Mouse (Mus musculus): ENCODE measurements around the gene Ddx46. TPM values are rescaled to one million over a fixed set of nuclear protein-coding genes. Genes with fewer than 3 reads are reported as not detected.

The Ddx46 gene
- polyA plus RNA-seq, 1 experiment from 2014 or later: 48.5 TPM

DNA sequence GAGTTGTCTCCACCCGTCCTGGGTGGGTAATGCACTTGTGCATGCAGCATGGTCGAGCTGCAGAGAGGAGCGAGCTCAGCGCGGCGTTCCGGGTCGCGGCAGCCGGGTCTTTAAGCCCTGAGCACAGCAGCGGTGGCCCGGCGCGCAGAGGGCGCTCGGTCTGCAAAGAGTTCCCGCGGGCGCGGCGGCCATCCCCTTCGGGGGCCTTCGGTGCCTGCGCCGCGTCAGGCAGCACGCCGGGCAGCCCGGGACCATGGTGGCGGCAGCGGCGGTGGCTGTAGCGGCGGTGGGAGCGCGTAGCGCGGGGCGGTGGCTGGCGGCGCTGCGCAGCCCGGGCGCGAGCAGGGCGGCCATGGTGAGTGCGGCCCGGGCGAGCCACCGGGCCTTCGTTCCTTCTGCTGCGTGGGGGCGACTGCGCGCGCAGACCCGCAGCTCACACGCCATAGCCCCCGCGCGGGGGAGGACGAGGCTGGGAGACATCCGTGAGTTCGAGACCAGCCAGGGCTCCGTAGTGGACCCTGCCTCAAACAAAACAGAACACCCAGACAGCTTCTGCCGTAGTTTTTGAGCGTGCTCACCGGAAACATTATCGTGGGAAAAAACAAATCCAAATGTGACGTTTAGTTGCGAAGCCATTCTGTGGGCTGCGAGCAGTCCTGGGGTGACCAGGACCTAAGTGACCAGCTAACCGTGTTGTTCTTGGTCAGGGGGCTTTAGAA lies 92.5 kb downstream of the Ddx46 start, which contains the start of gene Pcbd2:
Pcbd2 (plus strand) TSS at position 249 of the 719 bp plus-strand sequence.
- Histone ChIP-seq H3K9ac (ENCODE audit: low read depth, low read length) (peak within 1 kb of the TSS; percentile 83), H3K27ac (ENCODE audit: low read depth, low read length) (peak within 1 kb of the TSS; percentile 97), H3K27me3 (ENCODE audit: control insufficient read depth, insufficient read depth, low read length) (no peaks in the 10 kb centered on the region), H3K4me1 (ENCODE audit: control insufficient read depth, insufficient read depth, low read length) (no peaks in the 10 kb centered on the region), H3K36me3 (ENCODE audit: control insufficient read depth, insufficient read depth, low read length) (peaks cover 15% of the 10 kb centered on the region; the same call in 1 of the 2 replicates), H3K4me3 (ENCODE audit: low read length) (peak within 1 kb of the TSS; percentile 70), H3K9me3 (ENCODE audit: control insufficient read depth, low read length) (no peaks in the 10 kb centered on the region), H3K4me2 (replicated peaks; ENCODE audit: low read depth, low read length) (peak within 1 kb of the TSS; percentile 64)
- peak; percentile 86 for ATAC-seq (ENCODE audit: low FRiP score, low TSS enrichment)
- WGBS: under 1% methylated on average over 71 of the region's 73 CpGs

DNA sequence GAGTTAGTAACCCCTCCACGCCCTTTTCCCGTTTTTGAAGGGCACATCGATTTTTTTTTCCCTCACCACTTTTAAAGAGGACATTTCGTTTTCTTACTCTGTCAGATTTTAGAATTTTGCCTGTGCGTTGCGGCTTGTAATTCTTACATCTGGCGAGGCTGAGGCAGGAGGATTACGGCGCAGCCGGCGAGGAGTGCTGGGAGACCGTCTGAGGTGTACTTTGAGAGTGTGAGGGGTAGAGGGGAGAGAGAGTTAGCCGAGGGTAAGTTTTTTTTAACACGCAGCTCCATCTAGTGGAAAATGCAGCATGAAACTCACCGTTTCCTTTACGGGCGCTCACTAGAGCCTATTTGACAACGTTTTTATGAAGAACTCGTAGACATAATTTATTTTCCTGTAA lies 93.0 kb downstream of the Ddx46 start:
- peak overlapping the region; percentile 97 for H3K27ac ChIP-seq (ENCODE audit: low read depth, low read length)
- no peaks in the 10 kb centered on the region for H3K4me1 ChIP-seq (ENCODE audit: control insufficient read depth, insufficient read depth, low read length)
- no peaks in the 10 kb centered on the region for H3K9me3 ChIP-seq (ENCODE audit: control insufficient read depth, low read length)
- H3K4me2 ChIP-seq (replicated peaks; ENCODE audit: low read depth, low read length): peak overlapping the region; percentile 64
- ATAC-seq (ENCODE audit: low FRiP score, low TSS enrichment): peak; percentile 78
- H3K36me3 ChIP-seq (ENCODE audit: control insufficient read depth, insufficient read depth, low read length): peaks cover 13% of the 10 kb centered on the region; the same call in 1 of the 2 replicates
- H3K9ac ChIP-seq (ENCODE audit: low read depth, low read length): peak overlapping the region; percentile 83
- 3% methylated on average over 19 of the region's 19 CpGs for WGBS
- peak overlapping the region; percentile 70 for H3K4me3 ChIP-seq (ENCODE audit: low read length)
- no peaks in the 10 kb centered on the region for H3K27me3 ChIP-seq (ENCODE audit: control insufficient read depth, insufficient read depth, low read length)

DNA sequence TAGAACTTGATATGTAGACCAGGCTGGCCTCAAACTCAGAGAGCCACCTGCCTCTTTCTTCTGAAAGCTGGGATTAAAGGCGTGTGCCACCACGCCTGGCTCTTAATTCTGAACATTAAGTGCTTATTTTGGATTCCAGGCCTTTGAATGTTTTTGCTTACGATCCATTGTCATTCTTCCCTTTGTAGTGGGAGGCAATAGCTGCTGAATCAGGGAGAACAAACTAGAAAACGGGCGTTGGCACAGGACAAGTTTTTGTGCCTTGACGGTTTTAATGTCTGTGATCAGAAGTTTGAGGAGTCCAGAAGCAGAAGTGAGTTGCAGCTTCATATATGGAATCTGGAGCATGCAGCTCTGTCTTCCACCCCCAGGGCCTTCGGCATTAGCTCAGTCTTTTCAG lies 95.9 kb downstream of the Ddx46 start:
- no peaks in the 10 kb centered on the region for H3K27me3 ChIP-seq (ENCODE audit: control insufficient read depth, insufficient read depth, low read length)
- H3K9me3 ChIP-seq (ENCODE audit: control insufficient read depth, low read length): no peaks in the 10 kb centered on the region
- no peak overlapping the region for H3K27ac ChIP-seq (ENCODE audit: low read depth, low read length)
- H3K4me3 ChIP-seq (ENCODE audit: low read length): no peak overlapping the region
- no peak overlapping the region for H3K4me2 ChIP-seq (replicated peaks; ENCODE audit: low read depth, low read length)
- peaks cover 1% of the 10 kb centered on the region; the same call in 1 of the 2 replicates for H3K36me3 ChIP-seq (ENCODE audit: control insufficient read depth, insufficient read depth, low read length)
- ATAC-seq (ENCODE audit: low FRiP score, low TSS enrichment): no peak
- H3K9ac ChIP-seq (ENCODE audit: low read depth, low read length): no peak overlapping the region
- H3K4me1 ChIP-seq (ENCODE audit: control insufficient read depth, insufficient read depth, low read length): no peaks in the 10 kb centered on the region
- 87% methylated on average over 7 of the region's 7 CpGs for WGBS

Other genes with a start within 250 kb of the Ddx46 start
- 15.5 and 39.4 TPM in 2 replicates for gene Slc34a1, start 236.8 kb upstream of the Ddx46 start, polyA plus RNA-seq (2014; fragmentation: Nextera tagmentation; extraction: Ambion mirVana)
- not detected in 2 replicates for gene Pfn3, start 219.8 kb upstream of the Ddx46 start, polyA plus RNA-seq (2014; fragmentation: Nextera tagmentation; extraction: Ambion mirVana)
- gene F12, start 208.2 kb upstream of the Ddx46 start, polyA plus RNA-seq (2014; fragmentation: Nextera tagmentation; extraction: Ambion mirVana): not detected in 2 replicates
- 38.9 and 59.3 TPM in 2 replicates for gene Grk6, start 190.0 kb upstream of the Ddx46 start, polyA plus RNA-seq (2014; fragmentation: Nextera tagmentation; extraction: Ambion mirVana)
- 0.77 and 3.4 TPM in 2 replicates for gene Prr7, start 170.8 kb upstream of the Ddx46 start, polyA plus RNA-seq (2014; fragmentation: Nextera tagmentation; extraction: Ambion mirVana)
- gene Dbn1, start 146.9 kb upstream of the Ddx46 start, polyA plus RNA-seq (2014; fragmentation: Nextera tagmentation; extraction: Ambion mirVana): 118 and 164 TPM in 2 replicates
- gene Pdlim7, start 121.4 kb upstream of the Ddx46 start, polyA plus RNA-seq (2014; fragmentation: Nextera tagmentation; extraction: Ambion mirVana): 136 and 141 TPM in 2 replicates
- gene Dok3, start 105.7 kb upstream of the Ddx46 start, polyA plus RNA-seq (2014; fragmentation: Nextera tagmentation; extraction: Ambion mirVana): 1.9 and 2.2 TPM in 2 replicates
- 94.1 and 94.7 TPM in 2 replicates for gene Ddx41, start 98.4 kb upstream of the Ddx46 start, polyA plus RNA-seq (2014; fragmentation: Nextera tagmentation; extraction: Ambion mirVana)
- 36.7 and 39.3 TPM in 2 replicates for gene Fam193b, start 63.9 kb upstream of the Ddx46 start, polyA plus RNA-seq (2014; fragmentation: Nextera tagmentation; extraction: Ambion mirVana)
- 73.5 and 232 TPM in 2 replicates for gene Tmed9, start 61.3 kb upstream of the Ddx46 start, polyA plus RNA-seq (2014; fragmentation: Nextera tagmentation; extraction: Ambion mirVana)
- 13.5 and 18.2 TPM in 2 replicates for gene B4galt7, start 35.1 kb upstream of the Ddx46 start, polyA plus RNA-seq (2014; fragmentation: Nextera tagmentation; extraction: Ambion mirVana)
- 58.3 and 60.3 TPM in 2 replicates for gene Caml, start 12.0 kb upstream of the Ddx46 start, polyA plus RNA-seq (2014; fragmentation: Nextera tagmentation; extraction: Ambion mirVana)
- 55.2 and 77.6 TPM in 2 replicates for gene B230219D22Rik, start 58.1 kb downstream of the Ddx46 start, polyA plus RNA-seq (2014; fragmentation: Nextera tagmentation; extraction: Ambion mirVana)
- gene Txndc15, start 79.6 kb downstream of the Ddx46 start, polyA plus RNA-seq (2014; fragmentation: Nextera tagmentation; extraction: Ambion mirVana): 87.1 and 91.7 TPM in 2 replicates
- gene Pcbd2, start 92.3 kb downstream of the Ddx46 start, polyA plus RNA-seq (2014; fragmentation: Nextera tagmentation; extraction: Ambion mirVana): 49.2 and 58.4 TPM in 2 replicates
- 0.32 TPM in 1 of 2 replicates, not detected in the other for gene Catsper3, start 149.5 kb downstream of the Ddx46 start, polyA plus RNA-seq (2014; fragmentation: Nextera tagmentation; extraction: Ambion mirVana)
- 0.37 and 0.42 TPM in 2 replicates for gene Pitx1, start 201.2 kb downstream of the Ddx46 start, polyA plus RNA-seq (2014; fragmentation: Nextera tagmentation; extraction: Ambion mirVana)